Mouse (Mus musculus) liver, adult 2 months (tissue): ENCODE results near the gene Enoph1.

Experiments used
- CTCF ChIP-seq: fragments of 200-500 bp; IDR thresholded peaks from 2 replicates; pipeline ENCODE4 v1.5.1; 2011; ENCODE audit warnings: low read depth, low read length, control low read depth
- POLR2A ChIP-seq: fragments of 200-500 bp; IDR thresholded peaks from 2 replicates; pipeline ENCODE4 v1.6.1; 2011; ENCODE audit warnings: low read length, control low read depth; ENCODE audit not compliant: insufficient read depth; ENCODE audit errors: extremely low read depth

- TF ChIP-seq POLR2A: no peak
- no peak for TF ChIP-seq CTCF
These were observed 1.5 kb downstream of the Enoph1 start for GRCm38 (mm10) chr5:100041272-100041671.
